Mouse (Mus musculus) gastrocnemius, postnatal 14 days (tissue): ENCODE data around the gene Clasrp. TPM values are rescaled to one million over a fixed set of nuclear protein-coding genes. Genes with fewer than 3 reads are reported as not detected.

Experiments
- DNase-seq: peaks from one replicate; pipeline ENCODE4 v3.0.0; 2021; ENCODE audit warnings: mixed read lengths
- intact Hi-C: fragments of 180-260 bp; cut with DNase I; formaldehyde crosslinking; loops from one replicate; pipeline ENCODE4 v1.15.1; 2025; ENCODE audit warnings: low total_unique reads
- total RNA-seq, 2 experiments: library from RNA; stranded (reverse); gene quantifications; 2 replicates each; pipeline ENCODE4 v1.2.3; 2021

Clasrp gene
- total RNA-seq, 2 experiments from 2014 or later = 10.6 to 12.0 TPM

DNA sequence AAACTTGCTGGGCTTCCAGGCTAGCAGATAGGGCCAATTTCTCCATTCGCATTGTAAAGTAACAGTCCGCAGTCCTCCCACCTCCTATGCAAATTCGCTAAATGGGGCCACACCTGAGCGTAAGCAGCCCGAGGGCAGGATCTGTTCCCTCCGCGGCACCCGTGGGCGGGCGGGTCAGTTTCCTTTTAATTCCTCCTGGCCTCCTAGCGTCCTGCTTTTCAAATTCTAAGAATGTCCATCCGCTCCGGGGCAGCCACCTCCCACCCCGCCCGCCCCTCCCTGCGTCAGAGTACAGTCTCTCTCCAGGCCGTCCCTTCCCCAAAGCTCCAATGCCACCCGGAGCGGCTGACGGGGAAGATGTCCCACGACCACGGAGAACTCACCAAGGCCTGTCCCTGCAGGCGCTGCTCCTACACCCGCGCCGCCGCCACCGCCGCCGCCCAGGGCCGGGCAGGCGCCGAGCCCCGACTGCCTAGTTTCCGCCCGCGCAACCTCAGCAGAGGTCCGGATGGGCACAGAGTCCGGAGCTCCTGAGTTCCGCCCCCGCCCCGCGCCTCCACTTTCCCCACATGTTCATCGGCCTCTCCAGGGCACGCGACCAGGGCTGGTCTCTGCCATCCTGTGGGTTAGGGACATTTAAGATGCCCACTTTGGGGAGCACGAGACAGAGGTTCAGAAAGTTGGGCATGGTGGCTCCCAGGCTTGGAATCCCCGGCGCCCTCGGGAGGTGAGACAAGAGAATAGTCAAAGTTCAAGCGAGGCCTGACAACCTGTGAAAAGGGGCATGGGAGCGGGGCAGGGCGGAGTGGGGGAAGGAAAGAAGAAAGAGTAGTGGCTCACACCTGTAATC lies 31.1 kb downstream of the Clasrp start:
- peak; percentile 83 for DNase-seq
- intact Hi-C loops = no loop called here

DNA sequence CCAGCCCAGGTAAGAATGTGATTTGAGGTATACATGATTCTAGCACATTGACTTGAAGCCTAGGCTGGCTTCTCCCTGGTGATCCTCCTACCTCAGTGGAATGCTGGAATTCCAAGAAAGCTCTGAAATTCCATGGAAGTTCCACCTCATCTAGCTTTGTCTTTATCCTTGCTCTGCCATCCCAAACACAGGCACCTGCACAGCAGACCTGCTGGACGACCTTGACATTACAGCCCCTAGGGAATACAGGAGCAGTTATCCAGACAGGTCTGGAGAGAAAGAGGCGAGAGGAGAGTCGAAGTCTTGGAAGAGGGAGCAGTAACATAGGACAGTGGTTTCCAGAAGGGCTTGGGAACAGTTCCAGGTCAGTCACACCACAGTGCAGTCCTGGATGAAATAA lies 34.6 kb downstream of the Clasrp start:
- intact Hi-C loops = no loop called here
- DNase-seq = no peak

DNA sequence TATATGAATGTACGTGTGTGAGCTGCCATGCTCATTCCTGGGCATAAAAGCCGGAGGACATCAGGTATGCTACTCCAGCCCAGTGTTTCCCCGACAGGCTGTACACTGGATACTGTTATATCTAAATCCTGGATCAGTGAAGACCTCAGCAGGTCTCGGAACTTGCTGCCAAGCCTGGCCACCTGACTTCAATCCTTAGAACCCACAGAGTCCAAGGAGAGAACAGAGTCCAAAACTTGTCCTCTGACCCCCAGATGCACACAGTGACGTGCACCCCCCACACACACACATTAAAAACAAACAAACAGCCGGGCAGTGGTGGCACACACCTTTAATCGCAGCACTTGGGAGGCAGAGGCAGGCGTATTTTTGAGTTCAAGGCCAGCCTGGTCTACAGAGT lies 36.9 kb downstream of the Clasrp start:
- DNase-seq = no peak
- intact Hi-C loops = no loop called here

DNA sequence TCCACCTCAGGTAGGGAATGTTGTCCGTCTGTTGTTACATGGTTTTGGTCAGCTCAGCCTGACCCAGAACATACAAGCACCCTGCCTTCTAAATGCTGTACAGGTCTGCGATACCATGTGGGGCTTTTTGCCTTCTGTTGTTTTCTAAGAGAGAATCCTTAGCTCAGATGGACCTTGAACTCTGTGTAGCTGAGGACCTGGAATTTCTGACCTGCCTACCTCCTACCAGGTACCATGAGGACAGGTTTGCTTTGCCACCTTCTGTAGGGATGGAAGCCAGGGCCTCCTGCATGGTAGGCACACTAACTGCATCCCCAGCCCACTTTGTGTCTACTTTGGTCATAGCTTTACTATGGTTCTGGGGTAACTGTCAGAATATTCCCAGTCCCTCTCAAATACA lies 38.5 kb downstream of the Clasrp start:
- intact Hi-C loops = no loop called here
- no peak for DNase-seq

GRCm38 (mm10) chr7:19564455-19564854 lies 39.8 kb downstream of the Clasrp start:
- intact Hi-C loops = no loop called here
- DNase-seq = no peak

DNA sequence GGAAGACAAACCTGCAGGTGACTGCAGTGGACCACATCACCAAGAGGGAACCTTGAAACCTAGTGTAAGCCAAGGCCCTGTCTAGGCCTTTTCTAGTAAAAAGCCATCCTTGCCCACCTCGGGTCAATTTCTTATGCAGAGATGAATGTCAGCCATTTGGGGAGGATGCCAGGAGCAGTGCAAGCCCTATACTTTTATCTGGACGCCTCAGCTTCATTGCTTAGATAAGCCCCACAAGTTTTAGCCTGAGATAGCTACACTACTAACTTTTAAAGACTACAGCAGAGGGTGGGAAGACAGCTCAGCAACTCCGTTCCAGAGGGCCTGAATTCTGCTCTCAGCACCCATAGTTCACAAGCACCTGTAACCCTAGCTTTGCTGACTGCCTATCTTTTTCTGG lies 40.4 kb downstream of the Clasrp start:
- intact Hi-C loops = no loop called here

GRCm38 (mm10) chr7:19562643-19563410 lies 41.5 kb downstream of the Clasrp start, which contains the start of gene Ppp1r37:
Gene Ppp1r37, minus strand, starts transcription at chr7:19563076.
- DNase-seq = no peak
- intact Hi-C loops = no loop called here

More for the DNA sequence above, 40.4 kb downstream of the Clasrp start:
- DNase-seq = no peak

DNA sequence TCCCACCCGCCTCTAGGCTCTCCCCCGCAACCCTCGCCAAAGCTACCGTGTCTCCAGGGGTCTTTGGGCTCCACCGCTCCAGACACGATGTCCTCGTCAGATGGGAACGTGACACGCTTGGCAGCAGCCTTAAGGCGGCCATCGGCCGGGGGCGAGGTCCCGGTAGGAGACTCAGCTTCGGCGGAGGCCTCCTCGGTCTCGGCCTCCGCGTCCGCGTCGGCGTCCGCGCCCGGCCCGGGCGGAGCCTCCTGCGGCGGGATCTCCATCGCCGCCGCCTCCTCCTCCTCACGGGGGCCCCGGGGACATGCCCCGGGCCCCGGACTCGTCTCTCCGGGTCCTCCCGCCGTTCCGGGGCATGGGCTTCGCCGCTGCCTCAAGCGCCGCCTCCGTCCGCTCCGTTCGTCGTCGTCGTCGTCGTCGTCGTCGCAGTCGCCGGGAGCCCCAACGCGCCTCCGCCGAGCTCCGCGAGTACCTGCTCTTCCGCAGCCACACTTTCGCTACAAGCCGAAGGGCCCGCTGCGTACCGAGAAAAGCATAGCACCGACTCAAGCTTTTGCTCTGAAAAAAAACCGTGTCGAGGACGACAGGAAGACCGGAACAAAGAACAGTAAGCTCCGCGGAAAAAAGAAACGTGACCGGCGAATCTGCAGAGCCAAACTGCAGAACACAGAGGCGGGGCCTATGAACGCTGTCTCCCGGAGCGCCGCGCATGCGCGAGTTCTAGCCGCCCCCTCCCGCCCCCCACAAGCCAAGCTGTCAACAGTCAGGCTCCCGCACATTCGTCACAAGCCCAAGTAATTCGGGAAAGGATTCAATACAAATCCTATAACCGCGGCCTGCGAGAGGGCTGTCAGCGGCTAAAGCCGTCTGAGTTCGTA lies 42.3 kb downstream of the Clasrp start:
- peak; percentile 94 for DNase-seq
- intact Hi-C loops = no loop called here

- DNase-seq = no peak
- intact Hi-C loops = no loop called here
Measured at GRCm38 (mm10) chr7:19561431-19561764, 42.9 kb downstream of the Clasrp start.

DNA sequence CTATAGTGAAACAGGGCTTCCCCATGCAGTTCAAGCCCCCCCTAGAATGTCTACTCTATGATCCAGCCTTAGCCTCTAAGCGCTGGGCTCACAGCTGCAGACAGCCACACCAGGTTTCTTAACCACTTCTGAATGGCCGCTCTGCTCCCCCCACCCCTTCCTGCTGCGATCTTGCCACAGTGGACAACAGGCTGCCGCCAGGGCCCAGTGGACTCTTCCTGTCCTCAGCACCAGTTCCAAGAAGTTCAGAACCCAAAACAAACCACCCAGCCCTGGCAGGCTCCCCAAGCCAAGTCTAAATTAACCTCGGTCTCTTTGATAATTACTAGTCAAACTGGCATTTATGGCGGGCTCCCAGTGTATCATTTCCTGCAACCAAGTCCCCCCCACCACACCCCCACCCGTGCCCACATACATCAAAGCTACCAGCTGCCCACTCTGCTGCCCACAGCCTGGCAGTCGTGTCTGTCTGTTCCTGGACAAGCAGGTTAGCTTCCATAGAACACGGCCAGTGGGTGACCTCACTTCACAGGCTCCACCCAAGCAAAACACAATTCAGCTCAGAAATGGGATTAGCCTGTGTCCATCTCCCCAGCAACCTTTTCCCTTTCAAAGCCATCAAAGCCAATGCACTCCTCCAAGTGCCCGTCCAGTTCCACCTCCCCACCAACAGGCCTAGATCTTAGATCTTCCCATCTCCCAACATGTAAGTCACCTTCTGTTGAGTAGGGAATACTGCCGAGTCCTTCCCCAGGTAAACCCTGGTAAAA lies 43.6 kb downstream of the Clasrp start:
- intact Hi-C loops = no loop called here
- DNase-seq = no peak

DNA sequence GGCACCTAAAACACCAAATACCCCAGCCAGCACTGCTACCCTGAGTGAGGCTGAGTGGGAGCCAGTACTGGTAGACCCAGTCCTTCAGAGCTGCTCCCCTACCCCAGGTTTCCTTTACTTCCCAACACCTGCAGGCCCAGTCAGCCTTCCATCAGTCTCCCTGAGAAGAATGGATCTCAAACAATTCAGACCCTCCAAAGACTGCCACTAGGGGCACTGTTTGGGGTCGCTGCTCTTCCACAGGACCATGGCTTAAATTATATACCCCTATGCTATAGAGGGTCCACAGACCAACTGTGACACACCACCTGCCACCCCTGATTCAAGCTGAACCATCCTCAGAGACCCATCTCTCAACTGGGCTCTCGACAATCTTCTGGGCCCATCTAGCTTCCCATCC lies 45.3 kb downstream of the Clasrp start:
- no peak for DNase-seq
- intact Hi-C loops = no loop called here

- no peak for DNase-seq
Measured at GRCm38 (mm10) chr7:19557982-19558900, 46.0 kb downstream of the Clasrp start.

GRCm38 (mm10) chr7:19557086-19557485 lies 47.2 kb downstream of the Clasrp start:
- no peak for DNase-seq
- intact Hi-C loops = no loop called here

More at GRCm38 (mm10) chr7:19557982-19558900, 46.0 kb downstream of the Clasrp start:
- intact Hi-C loops = no loop called here

- intact Hi-C loops = no loop called here
- DNase-seq = no peak
Measured at GRCm38 (mm10) chr7:19554168-19554567, 50.1 kb downstream of the Clasrp start.

DNA sequence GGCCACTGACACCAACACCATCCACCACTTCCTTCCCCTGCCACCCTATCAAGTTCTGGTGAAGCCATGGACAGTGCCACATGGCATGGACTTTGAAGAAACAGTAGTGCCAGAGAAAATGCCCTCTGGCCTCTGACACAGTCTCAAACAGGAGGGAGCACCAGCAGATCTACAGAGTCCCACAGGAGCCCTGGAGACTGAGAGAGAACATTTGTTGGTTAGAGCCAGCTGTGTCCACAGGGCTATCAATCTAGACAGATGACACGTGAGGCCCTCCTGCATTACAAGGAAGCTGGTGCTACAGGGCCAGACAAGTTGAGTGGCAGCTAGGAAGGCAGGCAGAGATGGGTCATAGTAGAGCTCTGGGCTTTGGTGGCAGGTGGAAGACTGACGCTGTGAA lies 51.8 kb downstream of the Clasrp start:
- intact Hi-C loops = no loop called here
- no peak for DNase-seq

GRCm38 (mm10) chr7:19551634-19552033 lies 52.7 kb downstream of the Clasrp start:
- no peak for DNase-seq
- intact Hi-C loops = no loop called here

DNA sequence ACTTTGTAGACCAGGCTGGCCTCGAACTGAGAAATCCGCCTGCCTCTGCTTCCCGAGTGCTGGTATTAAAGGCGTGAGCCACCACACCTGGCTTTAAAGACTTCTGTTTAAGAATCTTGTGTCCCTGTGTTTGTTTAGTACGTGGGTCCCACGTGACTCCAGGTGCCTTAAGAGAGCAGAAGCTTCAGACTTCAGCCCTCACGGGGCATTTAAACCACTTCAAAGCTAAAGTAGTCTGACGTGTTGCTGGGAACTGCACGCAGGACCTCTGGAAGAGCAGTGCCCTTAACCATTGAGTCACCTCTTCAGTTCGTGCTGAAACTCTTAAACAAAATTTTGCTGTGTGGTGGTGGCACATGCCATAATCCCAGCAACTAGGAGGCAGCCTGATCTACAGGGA lies 54.9 kb downstream of the Clasrp start:
- intact Hi-C loops = no loop called here
- no peak for DNase-seq

DNA sequence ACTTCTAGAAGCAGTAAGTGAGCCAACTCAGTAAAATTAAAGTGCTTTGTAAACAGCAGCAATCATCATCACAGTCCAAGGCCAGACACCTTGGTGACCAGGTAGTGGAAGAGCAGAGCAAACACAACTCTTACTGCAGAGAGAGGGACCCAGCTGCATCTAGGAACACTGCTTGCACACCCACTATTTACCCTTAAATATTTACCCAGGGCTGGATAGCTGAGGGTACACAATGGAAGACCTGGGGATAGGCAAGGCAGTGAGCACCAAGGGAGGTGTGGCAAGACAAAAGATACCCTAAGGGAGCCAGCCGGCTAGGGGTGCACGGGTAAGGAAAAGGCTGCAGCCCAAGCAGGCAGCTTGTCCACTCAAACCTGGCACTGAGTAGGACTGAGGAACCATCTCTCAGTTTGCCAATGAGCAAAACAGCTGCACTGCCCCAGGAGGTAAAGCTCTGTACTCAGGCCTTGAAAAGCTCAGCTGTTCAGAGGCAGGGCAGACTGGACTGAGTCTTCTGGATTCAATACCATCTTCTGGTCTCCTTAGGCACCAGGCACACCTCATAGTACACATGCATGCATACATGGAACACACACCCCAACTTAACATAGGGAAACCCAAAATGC lies 56.8 kb downstream of the Clasrp start:
- no peak for DNase-seq
- intact Hi-C loops = no loop called here
